Mouse (Mus musculus) retina, postnatal 7 days (tissue): Measurements from ENCODE around the gene Tagap.
"Not testable (repeated sequence)": the region's sequence is repeated elsewhere in the genome, so short reads cannot be mapped to it uniquely, and the experiment has no call there.

Experiments
- DNase-seq: peaks from one replicate; pipeline ENCODE4 v3.0.0-alpha.2; 2012; ENCODE audit warnings: low read depth, low spot score

Tagap gene

GRCm38 (mm10) chr17:7983484-7983883, 57.7 kb downstream of the Tagap start:
- DNase-seq: not testable (repeated sequence)
